8 mouse cellular contexts compared by ENCODE assay signal in genomic region chr5:150233154-150233886, GRCm38 (mm10).
DNase-seq lines count a peak whose midpoint lies in the region; ATAC-seq and TF ChIP-seq lines count a peak whose summit lies in the region.

No protein-coding gene starts in this region.

- DNase-seq in NIH3T3 (ENCODE audit: low read depth) = peak; percentile 66
- peak; percentile 88 for DNase-seq in cerebellum, postnatal 10 days
- peak; percentile 50 to 72 for DNase-seq in frontal cortex, postnatal 10 days (ENCODE audit: low spot score in 2 of 2)
- DNase-seq in hindbrain, embryonic 10.5 days (ENCODE audit: low spot score) = peak; percentile 57
- peak; percentile 76 to 77 for DNase-seq in layer of hippocampus, adult 2 months (ENCODE audit: low spot score in 2 of 2)
- peak; percentile 50 for DNase-seq in lung, adult 2 months
- peak; percentile 56 for DNase-seq in thymus, adult 2 months

- H3K27ac ChIP-seq in hindbrain, embryonic 10.5 days = no peak overlapping the region
- H3K27ac ChIP-seq in layer of hippocampus, adult 2 months = peak overlapping the region; percentile 46; the same call in 1 of the 2 replicates
- no peak overlapping the region for H3K27ac ChIP-seq in thymus, adult 2 months (ENCODE audit: control insufficient read depth, insufficient read depth, low read length)

- no peaks in the 10 kb centered on the region for H3K27me3 ChIP-seq in hindbrain, embryonic 10.5 days (ENCODE audit: insufficient read depth, poor library complexity, severe bottlenecking)
- no peaks in the 10 kb centered on the region for H3K27me3 ChIP-seq in thymus, adult 2 months (ENCODE audit: control insufficient read depth, insufficient read depth, low read length)

- peak; percentile 80 for ATAC-seq in neutrophil, adult 5-6 weeks (ENCODE audit: extremely low read depth, insufficient number of reproducible peaks, low FRiP score, poor library complexity, severe bottlenecking)

- TF ChIP-seq CTCF in layer of hippocampus, adult 2 months (conservative IDR thresholded peaks at IDR 0.05) = peak; percentile 86
- peak; percentile 55 for TF ChIP-seq CTCF in lung, adult 2 months (IDR thresholded peaks at IDR 0.05; ENCODE audit: insufficient read depth, low read length)
- no peak for TF ChIP-seq CTCF in thymus, adult 2 months (IDR thresholded peaks at IDR 0.05; ENCODE audit: borderline replicate concordance, control insufficient read depth, extremely low read depth, insufficient read depth, low read length, poor library complexity)

- H3K4me3 ChIP-seq in hindbrain, embryonic 10.5 days = peak overlapping the region; percentile 45
- no peak overlapping the region for H3K4me3 ChIP-seq in layer of hippocampus, adult 2 months
- no peak overlapping the region for H3K4me3 ChIP-seq in lung, adult 2 months (replicated peaks; ENCODE audit: extremely low read depth, low read depth, low read length)
- H3K4me3 ChIP-seq in thymus, adult 2 months (ENCODE audit: control insufficient read depth, insufficient read depth, low read length) = no peak overlapping the region

- H3K36me3 ChIP-seq in hindbrain, embryonic 10.5 days = no peaks in the 10 kb centered on the region
- no peaks in the 10 kb centered on the region for H3K36me3 ChIP-seq in thymus, adult 2 months (ENCODE audit: control insufficient read depth, insufficient read depth, low read length)

- H3K4me1 ChIP-seq in hindbrain, embryonic 10.5 days (replicated peaks) = peaks cover 9% of the 10 kb centered on the region; the same call in 1 of the 2 replicates
- no peaks in the 10 kb centered on the region for H3K4me1 ChIP-seq in lung, adult 2 months (ENCODE audit: control insufficient read depth, insufficient read depth, low read length)
- no peaks in the 10 kb centered on the region for H3K4me1 ChIP-seq in thymus, adult 2 months (replicated peaks; ENCODE audit: control insufficient read depth, insufficient read depth, low read length)

- peaks cover 7% of the 10 kb centered on the region; the same call in 1 of the 2 replicates for H3K9me3 ChIP-seq in hindbrain, embryonic 10.5 days

- 60% methylated on average over 17 of the region's 17 CpGs for WGBS in hindbrain, embryonic 10.5 days
- WGBS in lung, adult 2 months = 46% methylated on average over 17 of the region's 17 CpGs
- WGBS in thymus, adult 2 months = 44% methylated on average over 17 of the region's 17 CpGs

- no peak for TF ChIP-seq POLR2A in lung, adult 2 months (IDR thresholded peaks at IDR 0.05; ENCODE audit: borderline replicate concordance, extremely low read depth, low read depth, low read length)
- no peak for TF ChIP-seq POLR2A in thymus, adult 2 months (IDR thresholded peaks at IDR 0.05; ENCODE audit: control insufficient read depth, extremely low read depth, insufficient read depth, low read length, poor library complexity)
